Mouse (Mus musculus): Measurements from ENCODE around the gene Tfap2c. TPM values are rescaled to one million over a fixed set of nuclear protein-coding genes. Genes with fewer than 3 reads are reported as not detected.

Gene Tfap2c
- polyA plus RNA-seq, 1 experiment from 2014 or later = 5.9 TPM

- no peaks in the 10 kb centered on the region for H3K36me3 ChIP-seq (ENCODE audit: control insufficient read depth, insufficient read depth, low read length)
- 76% methylated on average over 6 of the region's 6 CpGs for WGBS
- DNase-seq (ENCODE audit: low spot score) (no peak), ATAC-seq (ENCODE audit: insufficient number of reproducible peaks, low FRiP score, low TSS enrichment, low read depth) (no peak)
- H3K4me3 ChIP-seq (ENCODE audit: low read depth, low read length) = no peak overlapping the region
- no peaks in the 10 kb centered on the region for H3K27me3 ChIP-seq (ENCODE audit: control insufficient read depth, insufficient read depth, low read length)
- no peaks in the 10 kb centered on the region for H3K4me1 ChIP-seq (ENCODE audit: control insufficient read depth, insufficient read depth, low read length)
- H3K9me3 ChIP-seq (ENCODE audit: control insufficient read depth, low read length) = no peaks in the 10 kb centered on the region
- H3K9ac ChIP-seq (ENCODE audit: low read length) = no peak overlapping the region
- no peak overlapping the region for H3K27ac ChIP-seq (replicated peaks; ENCODE audit: low read depth, low read length)
- H3K4me2 ChIP-seq (ENCODE audit: low read depth, severe bottlenecking) = no peak overlapping the region
Measured at GRCm38 (mm10) chr2:172585329-172585728, 35.9 kb downstream of the Tfap2c start.

GRCm38 (mm10) chr2:172589048-172589447 lies 39.7 kb downstream of the Tfap2c start:
- Histone ChIP-seq H3K27ac (replicated peaks; ENCODE audit: low read depth, low read length) (no peak overlapping the region), H3K27me3 (ENCODE audit: control insufficient read depth, insufficient read depth, low read length) (no peaks in the 10 kb centered on the region)

GRCm38 (mm10) chr2:172590839-172591238 lies 41.4 kb downstream of the Tfap2c start:
- WGBS = 86% methylated on average over 5 of the region's 5 CpGs

More at GRCm38 (mm10) chr2:172589048-172589447, 39.7 kb downstream of the Tfap2c start:
- no peak overlapping the region for H3K4me2 ChIP-seq (ENCODE audit: low read depth, severe bottlenecking)
- DNase-seq (ENCODE audit: low spot score) = no peak
- H3K4me3 ChIP-seq (ENCODE audit: low read depth, low read length) = no peak overlapping the region
- no peaks in the 10 kb centered on the region for H3K36me3 ChIP-seq (ENCODE audit: control insufficient read depth, insufficient read depth, low read length)
- WGBS = 85% methylated on average over 1 of the region's 1 CpGs
- H3K9me3 ChIP-seq (ENCODE audit: control insufficient read depth, low read length) = no peaks in the 10 kb centered on the region
- no peak overlapping the region for H3K9ac ChIP-seq (ENCODE audit: low read length)
- no peaks in the 10 kb centered on the region for H3K4me1 ChIP-seq (ENCODE audit: control insufficient read depth, insufficient read depth, low read length)
- ATAC-seq (ENCODE audit: insufficient number of reproducible peaks, low FRiP score, low TSS enrichment, low read depth) = no peak

GRCm38 (mm10) chr2:172594326-172594725 lies 44.9 kb downstream of the Tfap2c start:
- no peaks in the 10 kb centered on the region for H3K36me3 ChIP-seq (ENCODE audit: control insufficient read depth, insufficient read depth, low read length)
- no peak overlapping the region for H3K9ac ChIP-seq (ENCODE audit: low read length)
- H3K4me2 ChIP-seq (ENCODE audit: low read depth, severe bottlenecking) = no peak overlapping the region
- H3K4me3 ChIP-seq (ENCODE audit: low read depth, low read length) = no peak overlapping the region
- WGBS = 84% methylated on average over 7 of the region's 7 CpGs
- no peaks in the 10 kb centered on the region for H3K27me3 ChIP-seq (ENCODE audit: control insufficient read depth, insufficient read depth, low read length)
- H3K4me1 ChIP-seq (ENCODE audit: control insufficient read depth, insufficient read depth, low read length) = no peaks in the 10 kb centered on the region
- ATAC-seq (ENCODE audit: insufficient number of reproducible peaks, low FRiP score, low TSS enrichment, low read depth) (no peak), DNase-seq (ENCODE audit: low spot score) (no peak)
- no peaks in the 10 kb centered on the region for H3K9me3 ChIP-seq (ENCODE audit: control insufficient read depth, low read length)
- H3K27ac ChIP-seq (replicated peaks; ENCODE audit: low read depth, low read length) = no peak overlapping the region

More at GRCm38 (mm10) chr2:172590839-172591238, 41.4 kb downstream of the Tfap2c start:
- no peaks in the 10 kb centered on the region for H3K36me3 ChIP-seq (ENCODE audit: control insufficient read depth, insufficient read depth, low read length)
- DNase-seq (ENCODE audit: low spot score) (no peak), ATAC-seq (ENCODE audit: insufficient number of reproducible peaks, low FRiP score, low TSS enrichment, low read depth) (no peak)
- no peak overlapping the region for H3K27ac ChIP-seq (replicated peaks; ENCODE audit: low read depth, low read length)
- no peaks in the 10 kb centered on the region for H3K4me1 ChIP-seq (ENCODE audit: control insufficient read depth, insufficient read depth, low read length)
- H3K9ac ChIP-seq (ENCODE audit: low read length) = no peak overlapping the region
- no peak overlapping the region for H3K4me2 ChIP-seq (ENCODE audit: low read depth, severe bottlenecking)
- H3K27me3 ChIP-seq (ENCODE audit: control insufficient read depth, insufficient read depth, low read length) = no peaks in the 10 kb centered on the region
- no peaks in the 10 kb centered on the region for H3K9me3 ChIP-seq (ENCODE audit: control insufficient read depth, low read length)
- no peak overlapping the region for H3K4me3 ChIP-seq (ENCODE audit: low read depth, low read length)

- no peak overlapping the region for H3K4me2 ChIP-seq (ENCODE audit: low read depth, severe bottlenecking)
- no peaks in the 10 kb centered on the region for H3K36me3 ChIP-seq (ENCODE audit: control insufficient read depth, insufficient read depth, low read length)
- WGBS = 78% methylated on average over 7 of the region's 7 CpGs
- H3K27me3 ChIP-seq (ENCODE audit: control insufficient read depth, insufficient read depth, low read length) = no peaks in the 10 kb centered on the region
- no peaks in the 10 kb centered on the region for H3K9me3 ChIP-seq (ENCODE audit: control insufficient read depth, low read length)
- no peak overlapping the region for H3K27ac ChIP-seq (replicated peaks; ENCODE audit: low read depth, low read length)
- H3K4me3 ChIP-seq (ENCODE audit: low read depth, low read length) = no peak overlapping the region
- no peaks in the 10 kb centered on the region for H3K4me1 ChIP-seq (ENCODE audit: control insufficient read depth, insufficient read depth, low read length)
- H3K9ac ChIP-seq (ENCODE audit: low read length) = no peak overlapping the region
- DNase-seq (ENCODE audit: low spot score) (no peak), ATAC-seq (ENCODE audit: insufficient number of reproducible peaks, low FRiP score, low TSS enrichment, low read depth) (no peak)
Measured at GRCm38 (mm10) chr2:172597056-172597455, 47.7 kb downstream of the Tfap2c start.

GRCm38 (mm10) chr2:172597881-172598280 lies 48.5 kb downstream of the Tfap2c start:
- Histone ChIP-seq H3K9ac (ENCODE audit: low read length) (no peak overlapping the region), H3K9me3 (ENCODE audit: control insufficient read depth, low read length) (no peaks in the 10 kb centered on the region), H3K4me2 (ENCODE audit: low read depth, severe bottlenecking) (no peak overlapping the region), H3K27me3 (ENCODE audit: control insufficient read depth, insufficient read depth, low read length) (no peaks in the 10 kb centered on the region), H3K27ac (replicated peaks; ENCODE audit: low read depth, low read length) (no peak overlapping the region), H3K4me1 (ENCODE audit: control insufficient read depth, insufficient read depth, low read length) (no peaks in the 10 kb centered on the region), H3K36me3 (ENCODE audit: control insufficient read depth, insufficient read depth, low read length) (no peaks in the 10 kb centered on the region), H3K4me3 (ENCODE audit: low read depth, low read length) (no peak overlapping the region)
- ATAC-seq (ENCODE audit: insufficient number of reproducible peaks, low FRiP score, low TSS enrichment, low read depth) = no peak
- no peak for DNase-seq (ENCODE audit: low spot score)
- WGBS = 85% methylated on average over 9 of the region's 9 CpGs

- ATAC-seq (ENCODE audit: insufficient number of reproducible peaks, low FRiP score, low TSS enrichment, low read depth) (no peak), DNase-seq (ENCODE audit: low spot score) (no peak)
- H3K27ac ChIP-seq (replicated peaks; ENCODE audit: low read depth, low read length) = no peak overlapping the region
- no peaks in the 10 kb centered on the region for H3K9me3 ChIP-seq (ENCODE audit: control insufficient read depth, low read length)
- H3K4me1 ChIP-seq (ENCODE audit: control insufficient read depth, insufficient read depth, low read length) = peaks cover 6% of the 10 kb centered on the region; the same call in 1 of the 2 replicates
- no peak overlapping the region for H3K4me3 ChIP-seq (ENCODE audit: low read depth, low read length)
- no peaks in the 10 kb centered on the region for H3K36me3 ChIP-seq (ENCODE audit: control insufficient read depth, insufficient read depth, low read length)
- no peak overlapping the region for H3K9ac ChIP-seq (ENCODE audit: low read length)
- 90% methylated on average over 3 of the region's 3 CpGs for WGBS
- H3K4me2 ChIP-seq (ENCODE audit: low read depth, severe bottlenecking) = no peak overlapping the region
- H3K27me3 ChIP-seq (ENCODE audit: control insufficient read depth, insufficient read depth, low read length) = no peaks in the 10 kb centered on the region
Measured at GRCm38 (mm10) chr2:172604625-172605024, 55.2 kb downstream of the Tfap2c start.

- Histone ChIP-seq H3K4me2 (ENCODE audit: low read depth, severe bottlenecking) (no peak overlapping the region), H3K9ac (ENCODE audit: low read length) (no peak overlapping the region), H3K36me3 (ENCODE audit: control insufficient read depth, insufficient read depth, low read length) (no peaks in the 10 kb centered on the region), H3K9me3 (ENCODE audit: control insufficient read depth, low read length) (no peaks in the 10 kb centered on the region), H3K4me1 (ENCODE audit: control insufficient read depth, insufficient read depth, low read length) (peaks cover 6% of the 10 kb centered on the region; the same call in 1 of the 2 replicates), H3K27me3 (ENCODE audit: control insufficient read depth, insufficient read depth, low read length) (no peaks in the 10 kb centered on the region), H3K27ac (replicated peaks; ENCODE audit: low read depth, low read length) (no peak overlapping the region), H3K4me3 (ENCODE audit: low read depth, low read length) (no peak overlapping the region)
- WGBS = 19% methylated on average over 7 of the region's 7 CpGs
- ATAC-seq (ENCODE audit: insufficient number of reproducible peaks, low FRiP score, low TSS enrichment, low read depth) (peak; percentile 61; the same call in 1 of the 2 replicates), DNase-seq (ENCODE audit: low spot score) (peak; percentile 53)
Measured at GRCm38 (mm10) chr2:172605642-172606041, 56.2 kb downstream of the Tfap2c start.

- no peaks in the 10 kb centered on the region for H3K36me3 ChIP-seq (ENCODE audit: control insufficient read depth, insufficient read depth, low read length)
- no peaks in the 10 kb centered on the region for H3K9me3 ChIP-seq (ENCODE audit: control insufficient read depth, low read length)
- no peak overlapping the region for H3K9ac ChIP-seq (ENCODE audit: low read length)
- no peak overlapping the region for H3K4me3 ChIP-seq (ENCODE audit: low read depth, low read length)
- 75% methylated on average over 11 of the region's 11 CpGs for whole genome bisulfite sequencing
- H3K4me2 ChIP-seq (ENCODE audit: low read depth, severe bottlenecking) = no peak overlapping the region
- ATAC-seq (ENCODE audit: insufficient number of reproducible peaks, low FRiP score, low TSS enrichment, low read depth) (no peak), DNase-seq (ENCODE audit: low spot score) (no peak)
- H3K27me3 ChIP-seq (ENCODE audit: control insufficient read depth, insufficient read depth, low read length) = no peaks in the 10 kb centered on the region
- peaks cover 6% of the 10 kb centered on the region; the same call in 1 of the 2 replicates for H3K4me1 ChIP-seq (ENCODE audit: control insufficient read depth, insufficient read depth, low read length)
- no peak overlapping the region for H3K27ac ChIP-seq (replicated peaks; ENCODE audit: low read depth, low read length)
Measured at GRCm38 (mm10) chr2:172607710-172608109, 58.3 kb downstream of the Tfap2c start.

Measured in limb, embryonic 11.5 days (tissue).